Mouse (Mus musculus) spleen, adult 2 months (tissue): ENCODE measurements around the gene Cd81.

Source experiments
- CTCF ChIP-seq: fragments of 200-500 bp; IDR thresholded peaks from 2 replicates; pipeline ENCODE4 v1.5.1; 2011; ENCODE audit warnings: mild to moderate bottlenecking, inconsistent platforms; ENCODE audit not compliant: insufficient read depth, insufficient read length, insufficient replicate concordance; ENCODE audit errors: extremely low read depth
- POLR2A ChIP-seq: fragments of 200-500 bp; IDR thresholded peaks from 2 replicates; pipeline ENCODE4 v1.6.1; 2011; ENCODE audit warnings: low read depth, low read length, inconsistent platforms

- TF ChIP-seq CTCF (no peak), POLR2A (no peak)
These were observed 1.2 kb upstream of the Cd81 start for GRCm38 (mm10) chr7:143051316-143051715.
